Mouse (Mus musculus): ENCODE data around the gene Teddm3. TPM values are rescaled to one million over a fixed set of nuclear protein-coding genes. Genes with fewer than 3 reads are reported as not detected.

The Teddm3 gene
- 0.68 TPM for polyA plus RNA-seq (2015; fragmentation: Illumina TruSeq; extraction: RNeasy Lipid Tissue Mini Kit (QIAGEN cat#74804); ENCODE audit: low read depth, low replicate concordance)

GRCm38 (mm10) chr16:21153900-21154299 lies at the start of gene Teddm3:
Gene Teddm3, minus strand, starts transcription at chr16:21154000.

Other genes with a start within 250 kb of the Teddm3 start
- 15.0 TPM for gene Ephb3, start 50.8 kb upstream of the Teddm3 start, polyA plus RNA-seq (2015; fragmentation: Illumina TruSeq; extraction: RNeasy Lipid Tissue Mini Kit (QIAGEN cat#74804); ENCODE audit: low read depth, low replicate concordance)

Data from brain, adult 10 weeks (tissue).